Mouse (Mus musculus): Measurements from ENCODE around the gene Ift43. TPM values are rescaled to one million over a fixed set of nuclear protein-coding genes. Genes with fewer than 3 reads are reported as not detected.

Gene Ift43
- polyA plus RNA-seq, 1 experiment from 2014 or later: 66.7 TPM

GRCm38 (mm10) chr12:86132799-86133198, 50.5 kb downstream of the Ift43 start:
- H3K4me1 ChIP-seq (ENCODE audit: control insufficient read depth, insufficient read depth, low read length): no peaks in the 10 kb centered on the region
- H3K27me3 ChIP-seq (replicated peaks; ENCODE audit: control insufficient read depth, insufficient read depth, low read length): no peaks in the 10 kb centered on the region
- no peak overlapping the region for H3K4me3 ChIP-seq (ENCODE audit: low read length)
- no peak overlapping the region for H3K27ac ChIP-seq (ENCODE audit: low read length)
- H3K9ac ChIP-seq (ENCODE audit: low read depth, low read length): no peak overlapping the region
- no peaks in the 10 kb centered on the region for H3K9me3 ChIP-seq (ENCODE audit: control insufficient read depth, low read length)
- ATAC-seq: no peak
- WGBS: 26% methylated on average over 2 of the region's 2 CpGs
- no peak overlapping the region for H3K4me2 ChIP-seq (ENCODE audit: low read depth, low read length)
- no peaks in the 10 kb centered on the region for H3K36me3 ChIP-seq (ENCODE audit: control insufficient read depth, insufficient read depth, low read length)

GRCm38 (mm10) chr12:86135691-86136090, 53.4 kb downstream of the Ift43 start:
- ATAC-seq: no peak
- Histone ChIP-seq H3K4me1 (ENCODE audit: control insufficient read depth, insufficient read depth, low read length) (no peaks in the 10 kb centered on the region), H3K27me3 (replicated peaks; ENCODE audit: control insufficient read depth, insufficient read depth, low read length) (no peaks in the 10 kb centered on the region), H3K9me3 (ENCODE audit: control insufficient read depth, low read length) (no peaks in the 10 kb centered on the region), H3K36me3 (ENCODE audit: control insufficient read depth, insufficient read depth, low read length) (no peaks in the 10 kb centered on the region), H3K27ac (ENCODE audit: low read length) (no peak overlapping the region), H3K9ac (ENCODE audit: low read depth, low read length) (no peak overlapping the region), H3K4me2 (ENCODE audit: low read depth, low read length) (no peak overlapping the region), H3K4me3 (ENCODE audit: low read length) (no peak overlapping the region)
- WGBS: 80% methylated on average over 4 of the region's 4 CpGs

GRCm38 (mm10) chr12:86138696-86139095, 56.4 kb downstream of the Ift43 start:
- Histone ChIP-seq H3K27me3 (replicated peaks; ENCODE audit: control insufficient read depth, insufficient read depth, low read length) (no peaks in the 10 kb centered on the region), H3K4me1 (ENCODE audit: control insufficient read depth, insufficient read depth, low read length) (no peaks in the 10 kb centered on the region), H3K9me3 (ENCODE audit: control insufficient read depth, low read length) (no peaks in the 10 kb centered on the region), H3K27ac (ENCODE audit: low read length) (no peak overlapping the region), H3K4me3 (ENCODE audit: low read length) (no peak overlapping the region), H3K4me2 (ENCODE audit: low read depth, low read length) (no peak overlapping the region), H3K36me3 (ENCODE audit: control insufficient read depth, insufficient read depth, low read length) (no peaks in the 10 kb centered on the region), H3K9ac (ENCODE audit: low read depth, low read length) (no peak overlapping the region)
- no peak for ATAC-seq
- 89% methylated on average over 9 of the region's 9 CpGs for WGBS

- no peak for ATAC-seq
- Histone ChIP-seq H3K27me3 (replicated peaks; ENCODE audit: control insufficient read depth, insufficient read depth, low read length) (no peaks in the 10 kb centered on the region), H3K36me3 (ENCODE audit: control insufficient read depth, insufficient read depth, low read length) (no peaks in the 10 kb centered on the region), H3K4me1 (ENCODE audit: control insufficient read depth, insufficient read depth, low read length) (no peaks in the 10 kb centered on the region), H3K4me3 (ENCODE audit: low read length) (no peak overlapping the region), H3K9ac (ENCODE audit: low read depth, low read length) (no peak overlapping the region), H3K4me2 (ENCODE audit: low read depth, low read length) (no peak overlapping the region), H3K9me3 (ENCODE audit: control insufficient read depth, low read length) (no peaks in the 10 kb centered on the region), H3K27ac (ENCODE audit: low read length) (no peak overlapping the region)
- WGBS: 68% methylated on average over 1 of the region's 1 CpGs
These were observed 60.0 kb downstream of the Ift43 start for GRCm38 (mm10) chr12:86142389-86142788.

GRCm38 (mm10) chr12:86146246-86146645, 63.9 kb downstream of the Ift43 start:
- Histone ChIP-seq H3K9me3 (ENCODE audit: control insufficient read depth, low read length) (no peaks in the 10 kb centered on the region), H3K27me3 (replicated peaks; ENCODE audit: control insufficient read depth, insufficient read depth, low read length) (no peaks in the 10 kb centered on the region), H3K4me3 (ENCODE audit: low read length) (no peak overlapping the region), H3K36me3 (ENCODE audit: control insufficient read depth, insufficient read depth, low read length) (no peaks in the 10 kb centered on the region), H3K9ac (ENCODE audit: low read depth, low read length) (no peak overlapping the region), H3K4me1 (ENCODE audit: control insufficient read depth, insufficient read depth, low read length) (no peaks in the 10 kb centered on the region), H3K4me2 (ENCODE audit: low read depth, low read length) (no peak overlapping the region), H3K27ac (ENCODE audit: low read length) (no peak overlapping the region)
- 93% methylated on average over 3 of the region's 3 CpGs for WGBS
- ATAC-seq: no peak

- no peaks in the 10 kb centered on the region for H3K4me1 ChIP-seq (ENCODE audit: control insufficient read depth, insufficient read depth, low read length)
- H3K27ac ChIP-seq (ENCODE audit: low read length): no peak overlapping the region
- H3K9me3 ChIP-seq (ENCODE audit: control insufficient read depth, low read length): no peaks in the 10 kb centered on the region
- ATAC-seq: no peak
- 84% methylated on average over 6 of the region's 6 CpGs for WGBS
- no peak overlapping the region for H3K9ac ChIP-seq (ENCODE audit: low read depth, low read length)
- H3K4me2 ChIP-seq (ENCODE audit: low read depth, low read length): no peak overlapping the region
- no peaks in the 10 kb centered on the region for H3K36me3 ChIP-seq (ENCODE audit: control insufficient read depth, insufficient read depth, low read length)
- no peak overlapping the region for H3K4me3 ChIP-seq (ENCODE audit: low read length)
- no peaks in the 10 kb centered on the region for H3K27me3 ChIP-seq (replicated peaks; ENCODE audit: control insufficient read depth, insufficient read depth, low read length)
These were observed 65.9 kb downstream of the Ift43 start for GRCm38 (mm10) chr12:86148271-86148670.

GRCm38 (mm10) chr12:86149087-86149486, 66.7 kb downstream of the Ift43 start:
- 77% methylated on average over 6 of the region's 6 CpGs for WGBS
- H3K9me3 ChIP-seq (ENCODE audit: control insufficient read depth, low read length): no peaks in the 10 kb centered on the region
- no peak overlapping the region for H3K4me2 ChIP-seq (ENCODE audit: low read depth, low read length)
- no peaks in the 10 kb centered on the region for H3K36me3 ChIP-seq (ENCODE audit: control insufficient read depth, insufficient read depth, low read length)
- H3K4me1 ChIP-seq (ENCODE audit: control insufficient read depth, insufficient read depth, low read length): no peaks in the 10 kb centered on the region
- no peak for ATAC-seq
- no peaks in the 10 kb centered on the region for H3K27me3 ChIP-seq (replicated peaks; ENCODE audit: control insufficient read depth, insufficient read depth, low read length)
- H3K9ac ChIP-seq (ENCODE audit: low read depth, low read length): no peak overlapping the region
- H3K4me3 ChIP-seq (ENCODE audit: low read length): no peak overlapping the region
- no peak overlapping the region for H3K27ac ChIP-seq (ENCODE audit: low read length)

GRCm38 (mm10) chr12:86151941-86152340, 69.6 kb downstream of the Ift43 start:
- H3K4me1 ChIP-seq (ENCODE audit: control insufficient read depth, insufficient read depth, low read length): 0 out of 2 replicates have a peak, but pooled peaks cover 4% of the 10 kb centered on the region
- no peak overlapping the region for H3K27ac ChIP-seq (ENCODE audit: low read length)
- H3K9me3 ChIP-seq (ENCODE audit: control insufficient read depth, low read length): no peaks in the 10 kb centered on the region
- no peak for ATAC-seq
- H3K9ac ChIP-seq (ENCODE audit: low read depth, low read length): no peak overlapping the region
- no peak overlapping the region for H3K4me3 ChIP-seq (ENCODE audit: low read length)
- WGBS: 51% methylated on average over 12 of the region's 12 CpGs
- H3K27me3 ChIP-seq (replicated peaks; ENCODE audit: control insufficient read depth, insufficient read depth, low read length): no peaks in the 10 kb centered on the region
- no peaks in the 10 kb centered on the region for H3K36me3 ChIP-seq (ENCODE audit: control insufficient read depth, insufficient read depth, low read length)
- no peak overlapping the region for H3K4me2 ChIP-seq (ENCODE audit: low read depth, low read length)

- no peak overlapping the region for H3K4me3 ChIP-seq (ENCODE audit: low read length)
- no peaks in the 10 kb centered on the region for H3K9me3 ChIP-seq (ENCODE audit: control insufficient read depth, low read length)
- H3K4me1 ChIP-seq (ENCODE audit: control insufficient read depth, insufficient read depth, low read length): peaks cover 13% of the 10 kb centered on the region
- ATAC-seq: no peak
- H3K4me2 ChIP-seq (ENCODE audit: low read depth, low read length): no peak overlapping the region
- WGBS: 85% methylated on average over 12 of the region's 12 CpGs
- no peak overlapping the region for H3K27ac ChIP-seq (ENCODE audit: low read length)
- no peaks in the 10 kb centered on the region for H3K27me3 ChIP-seq (replicated peaks; ENCODE audit: control insufficient read depth, insufficient read depth, low read length)
- H3K9ac ChIP-seq (ENCODE audit: low read depth, low read length): no peak overlapping the region
- H3K36me3 ChIP-seq (ENCODE audit: control insufficient read depth, insufficient read depth, low read length): no peaks in the 10 kb centered on the region
These were observed 71.0 kb downstream of the Ift43 start for GRCm38 (mm10) chr12:86153213-86153957.

- Histone ChIP-seq H3K9ac (ENCODE audit: low read depth, low read length) (no peak overlapping the region), H3K4me2 (ENCODE audit: low read depth, low read length) (no peak overlapping the region), H3K9me3 (ENCODE audit: control insufficient read depth, low read length) (no peaks in the 10 kb centered on the region), H3K27ac (ENCODE audit: low read length) (no peak overlapping the region), H3K4me3 (ENCODE audit: low read length) (no peak overlapping the region), H3K36me3 (ENCODE audit: control insufficient read depth, insufficient read depth, low read length) (no peaks in the 10 kb centered on the region), H3K4me1 (ENCODE audit: control insufficient read depth, insufficient read depth, low read length) (peaks cover 13% of the 10 kb centered on the region), H3K27me3 (replicated peaks; ENCODE audit: control insufficient read depth, insufficient read depth, low read length) (no peaks in the 10 kb centered on the region)
- ATAC-seq: no peak
- 91% methylated on average over 8 of the region's 8 CpGs for WGBS
These were observed 72.8 kb downstream of the Ift43 start for GRCm38 (mm10) chr12:86155176-86155575.

Measured in intestine, embryonic 16.5 days (tissue).